Comparison of ENCODE assay signal across 8 mouse cellular contexts in the genomic region with DNA sequence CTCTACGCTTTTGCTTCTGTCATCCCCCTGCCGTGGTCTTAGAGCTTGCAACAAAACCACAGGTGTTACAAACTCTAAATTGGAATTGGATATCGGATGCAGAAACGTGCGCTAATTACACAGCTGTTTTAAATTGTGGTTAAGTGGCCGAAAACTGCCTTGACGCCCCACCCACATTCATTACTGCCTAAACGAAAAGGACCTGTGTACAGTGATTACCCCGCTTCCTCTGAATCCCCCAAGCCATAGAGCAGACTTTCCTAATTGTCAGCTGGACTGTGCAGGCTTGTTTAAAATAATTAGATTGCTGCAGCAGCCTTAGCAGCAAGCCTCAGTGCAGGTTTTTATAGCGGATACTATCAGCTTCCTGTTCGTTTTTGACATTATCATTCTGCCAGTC.
DNase-seq lines count a peak whose midpoint lies in the region.

No protein-coding gene starts in this region.

- intact Hi-C loops in heart, postnatal 14 days (cut with DNase I): loop anchor here (10.0 kb wide), 1 partner anchor 94 kb away; no protein-coding TSS in a partner anchor

- no peak for DNase-seq in heart, embryonic 10.5 days (ENCODE audit: low spot score)
- DNase-seq in heart, postnatal 14 days: no peak
- peak; percentile 9 to 15 for DNase-seq in right cerebral cortex, adult 2 months (ENCODE audit: low spot score in 2 of 2)
- DNase-seq in right cerebral cortex, postnatal 14 days: no peak
- peak; percentile 41 for DNase-seq in limb, embryonic 10.5 days (ENCODE audit: low spot score)
- DNase-seq in spleen, postnatal 36 days (ENCODE audit: low spot score in 2 of 2): no peak
- no peak for DNase-seq in c-Kit-positive CD71-positive TER-119-positive erythroid progenitor cells, embryonic 14.5 days (ENCODE audit: low spot score)
- DNase-seq in cerebellum, adult 11 months: no peak

- H3K4me1 ChIP-seq in heart, embryonic 10.5 days: peaks cover 3% of the 10 kb centered on the region; the same call in 1 of the 2 replicates
- H3K4me1 ChIP-seq in limb, embryonic 10.5 days: peaks cover 25% of the 10 kb centered on the region

- no peaks in the 10 kb centered on the region for H3K9me3 ChIP-seq in heart, embryonic 10.5 days
- no peaks in the 10 kb centered on the region for H3K9me3 ChIP-seq in limb, embryonic 10.5 days (replicated peaks)

- no peak overlapping the region for H3K27ac ChIP-seq in heart, embryonic 10.5 days
- H3K27ac ChIP-seq in limb, embryonic 10.5 days: no peak overlapping the region

- peak overlapping the region; percentile 40; the same call in 1 of the 2 replicates for H3K4me3 ChIP-seq in heart, embryonic 10.5 days
- H3K4me3 ChIP-seq in limb, embryonic 10.5 days: peak overlapping the region; percentile 33

- no peaks in the 10 kb centered on the region for H3K27me3 ChIP-seq in heart, embryonic 10.5 days (ENCODE audit: insufficient read depth, poor library complexity, severe bottlenecking)
- H3K27me3 ChIP-seq in limb, embryonic 10.5 days (ENCODE audit: low read depth, poor library complexity, severe bottlenecking): no peaks in the 10 kb centered on the region

- WGBS in heart, embryonic 10.5 days: 63% methylated on average over 11 of the region's 11 CpGs
- 23% methylated on average over 11 of the region's 11 CpGs for WGBS in limb, embryonic 10.5 days

- no peaks in the 10 kb centered on the region for H3K36me3 ChIP-seq in heart, embryonic 10.5 days
- H3K36me3 ChIP-seq in limb, embryonic 10.5 days: no peaks in the 10 kb centered on the region

Comparison
In these comparisons a context has a peak if more than half of its experiments do, and no peak if none do; other contexts are left out.
1. DNase-seq: peak in right cerebral cortex, adult 2 months (2 of 2) and limb, embryonic 10.5 days (single experiment); none in heart, embryonic 10.5 days (single experiment), heart, postnatal 14 days (0 of 2), right cerebral cortex, postnatal 14 days (single experiment), spleen, postnatal 36 days (0 of 2), c-Kit-positive CD71-positive TER-119-positive erythroid progenitor cells, embryonic 14.5 days (single experiment) and cerebellum, adult 11 months (single experiment).